Comparison of ENCODE assay signal across 21 mouse cellular contexts in genomic region chr3:32119851-32120250, GRCm38 (mm10).
DNase-seq lines count a peak whose midpoint lies in the region; ATAC-seq lines count a peak whose summit lies in the region.
"Had no signal": no experiment of that assay in that cellular context is flagged by ENCODE, and none has a peak within 500 bp of the region (broad histone marks: within the 10 kb centered on the region; RNA-seq: fewer than 3 reads in every experiment).

No protein-coding gene starts in this region.

- no peak for DNase-seq in cerebellum, postnatal 25 days
- DNase-seq in heart, adult 11 months, result peak; percentile 70
- DNase-seq in ZHBTc4 (ENCODE audit: low read depth, low spot score), result peak; percentile 82
- DNase-seq in yolk sac, embryonic 10.5 days (ENCODE audit: low spot score), result no peak
- DNase-seq: adrenal gland, adult 2 months; adrenal gland, postnatal 10 days; adrenal gland, postnatal 25 days; B cell, adult 2 months; cerebellum, adult 11-12 months; embryo, embryonic 11 days had no signal

- no peak overlapping the region for H3K27ac ChIP-seq in heart, embryonic 11.5 days (ENCODE audit: low read depth, low read length)
- H3K27ac ChIP-seq: embryonic facial prominence, embryonic 13.5 days; embryonic facial prominence, embryonic 15.5 days; forebrain, embryonic 10.5 days; forebrain, embryonic 12.5 days had no signal

- no peak overlapping the region for H3K4me2 ChIP-seq in heart, embryonic 11.5 days
- H3K4me2 ChIP-seq: embryonic facial prominence, embryonic 13.5 days; embryonic facial prominence, embryonic 15.5 days; forebrain, embryonic 12.5 days had no signal

- no peaks in the 10 kb centered on the region for H3K4me1 ChIP-seq in heart, embryonic 11.5 days (ENCODE audit: control insufficient read depth, insufficient read depth, low read length)
- H3K4me1 ChIP-seq: embryonic facial prominence, embryonic 13.5 days; embryonic facial prominence, embryonic 15.5 days; forebrain, embryonic 10.5 days; forebrain, embryonic 12.5 days had no signal

- H3K9me3 ChIP-seq in heart, embryonic 11.5 days (replicated peaks; ENCODE audit: control insufficient read depth, low read length), result no peaks in the 10 kb centered on the region
- H3K9me3 ChIP-seq: embryonic facial prominence, embryonic 13.5 days; embryonic facial prominence, embryonic 15.5 days; forebrain, embryonic 10.5 days; forebrain, embryonic 12.5 days had no signal

- H3K9ac ChIP-seq in heart, embryonic 11.5 days (ENCODE audit: low read depth, low read length), result no peak overlapping the region
- H3K9ac ChIP-seq: embryonic facial prominence, embryonic 13.5 days; embryonic facial prominence, embryonic 15.5 days; forebrain, embryonic 12.5 days had no signal

- H3K27me3 ChIP-seq in heart, embryonic 11.5 days (ENCODE audit: control insufficient read depth, insufficient read depth, low read length), result no peaks in the 10 kb centered on the region
- H3K27me3 ChIP-seq: CH12.LX; embryonic facial prominence, embryonic 13.5 days; embryonic facial prominence, embryonic 15.5 days; forebrain, embryonic 12.5 days had no signal

- no peaks in the 10 kb centered on the region for H3K36me3 ChIP-seq in heart, embryonic 11.5 days (ENCODE audit: control insufficient read depth, insufficient read depth, low read length)
- H3K36me3 ChIP-seq: embryonic facial prominence, embryonic 13.5 days; embryonic facial prominence, embryonic 15.5 days; forebrain, embryonic 10.5 days; forebrain, embryonic 12.5 days had no signal

- ATAC-seq in cerebellum, adult (ENCODE audit: insufficient number of reproducible peaks, low FRiP score, low TSS enrichment), result 0 out of 2 replicates have a peak, but pooled peaks have one; percentile 12
- no peak for ATAC-seq in heart, embryonic 11.5 days (replicated peaks; ENCODE audit: insufficient number of reproducible peaks, low FRiP score, low TSS enrichment)
- ATAC-seq: CD4-positive, CD25-positive, alpha-beta regulatory T cell, adult 4 months; forebrain, embryonic 14.5 days; forebrain, embryonic 16.5 days had no signal

- 79% methylated on average over 5 of the region's 5 CpGs for WGBS in heart, embryonic 11.5 days (ENCODE audit: insufficient replicate concordance)

- no peak overlapping the region for H3K4me3 ChIP-seq in heart, embryonic 11.5 days (ENCODE audit: low read depth, low read length)
- H3K4me3 ChIP-seq: embryonic facial prominence, embryonic 13.5 days; embryonic facial prominence, embryonic 15.5 days; erythroblast, embryonic 14.5 days; forebrain, embryonic 10.5 days; forebrain, embryonic 12.5 days had no signal

Comparison
In these comparisons a context has a peak if more than half of its experiments do, and no peak if none do; other contexts are left out.
1. DNase-seq: peak in heart, adult 11 months (single experiment) and ZHBTc4 (single experiment); none in cerebellum, postnatal 25 days (0 of 2) and yolk sac, embryonic 10.5 days (single experiment).